ENCODE assay signal across 18 mouse cellular contexts in genomic region chr9:77954496-77954895, GRCm38 (mm10). TPM values are rescaled to one million over a fixed set of nuclear protein-coding genes. Genes with fewer than 3 reads are reported as not detected.
DNase-seq lines count a peak whose midpoint lies in the region; ATAC-seq and TF ChIP-seq lines count a peak whose summit lies in the region.
"Had no signal": no experiment of that assay in that cellular context is flagged by ENCODE, and none has a peak within 500 bp of the region (broad histone marks: within the 10 kb centered on the region; RNA-seq: fewer than 3 reads in every experiment).

No protein-coding gene starts in this region.

- peaks cover 2% of the 10 kb centered on the region; the same call in 1 of the 2 replicates for H3K36me3 ChIP-seq in lung, embryonic 16.5 days (ENCODE audit: control insufficient read depth, insufficient read depth, low read length)
- no peaks in the 10 kb centered on the region for H3K36me3 ChIP-seq in intestine, embryonic 16.5 days (ENCODE audit: control insufficient read depth, insufficient read depth, low read length)

- 65% methylated on average over 7 of the region's 7 CpGs for WGBS in lung, embryonic 16.5 days
- 55% methylated on average over 7 of the region's 7 CpGs for WGBS in lung, adult 2 months
- WGBS in intestine, embryonic 16.5 days = 73% methylated on average over 7 of the region's 7 CpGs

- no peak for TF ChIP-seq POLR2A in lung, adult 2 months (IDR thresholded peaks at IDR 0.05; ENCODE audit: borderline replicate concordance, extremely low read depth, low read depth, low read length)

- no peak overlapping the region for H3K9ac ChIP-seq in lung, embryonic 16.5 days (ENCODE audit: low read length)
- H3K9ac ChIP-seq in intestine, embryonic 16.5 days (ENCODE audit: low read depth, low read length) = no peak overlapping the region
- H3K9ac ChIP-seq: forebrain, embryonic 15.5 days; neural tube, embryonic 15.5 days had no signal

- no peak overlapping the region for H3K4me3 ChIP-seq in lung, embryonic 16.5 days (ENCODE audit: low read length)
- no peak overlapping the region for H3K4me3 ChIP-seq in lung, adult 2 months (replicated peaks; ENCODE audit: extremely low read depth, low read depth, low read length)
- H3K4me3 ChIP-seq in intestine, embryonic 16.5 days (ENCODE audit: low read length) = no peak overlapping the region
- H3K4me3 ChIP-seq: forebrain, embryonic 15.5 days; heart, adult 2 months; neural tube, embryonic 15.5 days had no signal

- H3K27ac ChIP-seq in lung, embryonic 16.5 days (ENCODE audit: low read length) = 0 out of 2 replicates have a peak overlapping the region, but pooled peaks have one; percentile 0
- no peak overlapping the region for H3K27ac ChIP-seq in intestine, embryonic 16.5 days (ENCODE audit: low read length)
- H3K27ac ChIP-seq: forebrain, embryonic 15.5 days; heart, adult 2 months; hindbrain, postnatal 0 days; neural tube, embryonic 15.5 days had no signal

- no peaks in the 10 kb centered on the region for H3K27me3 ChIP-seq in lung, embryonic 16.5 days (ENCODE audit: control insufficient read depth, insufficient read depth, low read depth, low read length)
- no peaks in the 10 kb centered on the region for H3K27me3 ChIP-seq in intestine, embryonic 16.5 days (replicated peaks; ENCODE audit: control insufficient read depth, insufficient read depth, low read length)
- H3K27me3 ChIP-seq: forebrain, embryonic 15.5 days; neural tube, embryonic 15.5 days had no signal

- TF ChIP-seq CTCF in lung, adult 2 months (IDR thresholded peaks at IDR 0.05; ENCODE audit: insufficient read depth, low read length) = no peak

- no peak for ATAC-seq in lung, embryonic 16.5 days (ENCODE audit: low read depth)
- peak; percentile 11; the same call in 1 of the 2 replicates for ATAC-seq in neutrophil, adult 5-6 weeks (ENCODE audit: extremely low read depth, insufficient number of reproducible peaks, low FRiP score, poor library complexity, severe bottlenecking)
- no peak for ATAC-seq in intestine, embryonic 16.5 days
- ATAC-seq: forebrain, embryonic 15.5 days; hindbrain, postnatal 0 days had no signal

- DNase-seq in adrenal gland, postnatal 36 days = peak; percentile 51 to 57
- DNase-seq in adrenal gland, postnatal 4 days (ENCODE audit: low spot score in 2 of 2) = no peak
- no peak for DNase-seq in lung, adult 2 months
- DNase-seq in NIH3T3 (ENCODE audit: low read depth) (peak; percentile 20), adipocyte (ENCODE audit: low spot score) (no peak)
- DNase-seq: cerebellum, adult 9-11 months; heart, adult 2 months; heart, postnatal 36 days; layer of hippocampus, adult 9-11 months; lung, adult 18-20 months; thymus, postnatal 14 days had no signal

- H3K4me2 ChIP-seq in lung, embryonic 16.5 days (ENCODE audit: low read depth, low read length) = no peak overlapping the region
- H3K4me2 ChIP-seq in intestine, embryonic 16.5 days (ENCODE audit: low read depth, low read length) = no peak overlapping the region
- H3K4me2 ChIP-seq: forebrain, embryonic 15.5 days; midbrain, embryonic 11.5 days; neural tube, embryonic 15.5 days had no signal

- no peaks in the 10 kb centered on the region for H3K9me3 ChIP-seq in lung, embryonic 16.5 days (ENCODE audit: control insufficient read depth, low read length)
- no peaks in the 10 kb centered on the region for H3K9me3 ChIP-seq in intestine, embryonic 16.5 days (ENCODE audit: control insufficient read depth, low read length)
- H3K9me3 ChIP-seq: forebrain, embryonic 15.5 days; neural tube, embryonic 15.5 days had no signal

- H3K4me1 ChIP-seq in lung, embryonic 16.5 days (replicated peaks; ENCODE audit: control insufficient read depth, insufficient read depth, low read length) = peaks cover 15% of the 10 kb centered on the region
- H3K4me1 ChIP-seq in lung, adult 2 months (ENCODE audit: control insufficient read depth, insufficient read depth, low read length) = peaks cover 45% of the 10 kb centered on the region
- H3K4me1 ChIP-seq in intestine, embryonic 16.5 days (ENCODE audit: control insufficient read depth, insufficient read depth, low read length) = peaks cover 32% of the 10 kb centered on the region

RNA-seq across cellular contexts. Expression of gene Elovl5, which starts 37.3 kb away (rescaled TPM):
- 100 to 1,000 TPM; 613 to 759 TPM for total RNA-seq in adrenal gland, postnatal 36 days (2021)
- total RNA-seq in adrenal gland, postnatal 4 days (2021) = 100 to 1,000 TPM; 226 to 250 TPM
- 94.6 and 96.3 TPM in 2 replicates for polyA plus RNA-seq in lung, embryonic 16.5 days (2015; fragmentation: Nextera tagmentation; extraction: Ambion mirVana)
- polyA plus RNA-seq in lung, adult 2 months (2012; rRNA removed) = 102 and 155 TPM in 2 replicates
- total RNA-seq in neutrophil, adult 5-6 weeks (2017) = 54.6 and 61.9 TPM in 2 replicates
- polyA plus RNA-seq in intestine, embryonic 16.5 days (2015; fragmentation: Nextera tagmentation; extraction: Ambion mirVana) = 67.9 and 70.9 TPM in 2 replicates

Comparison
In these comparisons a context has a peak if more than half of its experiments do, and no peak if none do; other contexts are left out.
1. DNase-seq: peak in adrenal gland, postnatal 36 days (2 of 2) and NIH3T3 (single experiment); none in adrenal gland, postnatal 4 days (0 of 2), lung, adult 2 months (single experiment) and adipocyte (single experiment).